Mouse (Mus musculus) liver, adult 2 months (tissue): Measurements from ENCODE around the gene Dis3l2.

Experiments
- CTCF ChIP-seq: fragments of 200-500 bp; IDR thresholded peaks from 2 replicates; pipeline ENCODE4 v1.5.1; 2011; ENCODE audit warnings: low read depth, low read length, control low read depth
- POLR2A ChIP-seq: fragments of 200-500 bp; IDR thresholded peaks from 2 replicates; pipeline ENCODE4 v1.6.1; 2011; ENCODE audit warnings: low read length, control low read depth; ENCODE audit not compliant: insufficient read depth; ENCODE audit errors: extremely low read depth

- TF ChIP-seq CTCF (no peak), POLR2A (no peak)
Observed at GRCm38 (mm10) chr1:87006425-87006824, 302.8 kb downstream of the Dis3l2 start.
